Mouse (Mus musculus) mouse embryonic stem cell (cell line): ENCODE measurements at regions not wholly inside any gene's neighbourhood (a gene's known extent, or its start where the extent isn't known, plus 50 kb on each side); places are given as distances from the start of the nearest gene placed in this dataset.

Source experiments
- in situ Hi-C, 2 experiments: fragments of 300-500 bp; cut with MboI; formaldehyde crosslinking; loops; 1 replicate in 1 of 2; 3 replicates in 1 of 2; pipeline ENCODE4 v1.14.3; 2019 to 2020; ENCODE audit warnings: low sequenced_read_pairs in 2 of 2, low pct_unique_long_range_greater_than_20kb in 1 of 2, mixed read lengths in 1 of 2; ENCODE audit not compliant: unreplicated experiment in 1 of 2

- in situ Hi-C loops = no loop called here
Measured at GRCm38 (mm10) chr1:92776353-92776752, 55.1 kb upstream of the Gpc1 start.

DNA sequence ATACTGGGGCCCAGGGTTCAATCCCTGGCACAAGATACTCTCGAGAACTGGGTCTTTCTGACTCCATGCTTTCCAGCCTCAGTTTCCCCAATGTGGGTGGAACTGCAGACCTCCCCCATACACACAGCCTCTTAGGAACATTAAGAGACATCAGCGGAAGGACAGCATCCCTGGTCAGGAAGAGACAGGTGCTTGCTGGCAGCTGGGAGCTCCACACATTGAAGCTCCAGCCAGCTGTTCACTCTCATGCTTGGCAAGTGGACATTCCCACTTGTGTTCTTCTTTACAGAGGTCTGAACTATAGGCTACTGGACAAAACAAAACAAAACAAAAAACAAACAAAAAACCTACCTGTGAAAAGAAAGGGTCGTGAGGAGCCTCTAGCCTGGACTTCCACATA, 55.5 kb upstream of the Gpc1 start:
- in situ Hi-C loops = no loop called here

GRCm38 (mm10) chr1:92774743-92775692, 56.4 kb upstream of the Gpc1 start:
- in situ Hi-C loops = no loop called here

- in situ Hi-C loops = no loop called here
Measured at GRCm38 (mm10) chr1:92774006-92774405, 57.4 kb upstream of the Gpc1 start.

GRCm38 (mm10) chr1:92772784-92773113, 58.7 kb upstream of the Gpc1 start:
- in situ Hi-C loops = no loop called here

DNA sequence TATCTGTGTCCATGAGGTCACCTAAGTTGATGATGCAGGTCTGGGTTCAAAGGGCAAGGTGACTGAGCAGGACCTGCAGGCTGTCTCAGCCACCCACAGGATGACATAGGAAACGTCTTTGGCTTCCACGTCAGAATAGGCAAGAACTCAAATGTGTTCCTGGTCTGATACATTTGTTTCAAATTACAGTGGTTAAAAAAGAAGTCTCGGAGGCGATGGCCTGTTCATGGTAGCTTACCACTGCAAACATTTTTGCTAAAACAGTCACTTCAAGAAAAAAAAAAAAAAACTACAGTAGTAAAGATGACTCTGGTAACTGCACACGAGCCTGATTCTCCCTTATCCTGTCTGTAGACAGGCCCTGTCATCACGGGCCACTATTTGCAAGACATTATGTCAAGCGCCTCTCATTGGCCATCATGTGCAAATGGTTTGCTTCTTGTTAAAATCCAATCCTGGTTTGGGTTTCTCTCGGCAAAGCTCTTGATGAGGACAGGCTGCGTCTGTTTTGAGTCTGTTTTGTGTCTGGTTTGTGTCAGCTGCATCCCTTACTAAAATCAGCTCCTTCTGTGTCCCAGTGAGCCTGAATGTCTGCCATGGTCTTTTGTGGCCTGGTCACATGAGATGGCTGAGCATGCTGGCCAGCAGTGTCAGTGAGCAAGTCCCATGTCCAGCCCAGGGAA, 59.2 kb upstream of the Gpc1 start:
- in situ Hi-C loops = no loop called here

DNA sequence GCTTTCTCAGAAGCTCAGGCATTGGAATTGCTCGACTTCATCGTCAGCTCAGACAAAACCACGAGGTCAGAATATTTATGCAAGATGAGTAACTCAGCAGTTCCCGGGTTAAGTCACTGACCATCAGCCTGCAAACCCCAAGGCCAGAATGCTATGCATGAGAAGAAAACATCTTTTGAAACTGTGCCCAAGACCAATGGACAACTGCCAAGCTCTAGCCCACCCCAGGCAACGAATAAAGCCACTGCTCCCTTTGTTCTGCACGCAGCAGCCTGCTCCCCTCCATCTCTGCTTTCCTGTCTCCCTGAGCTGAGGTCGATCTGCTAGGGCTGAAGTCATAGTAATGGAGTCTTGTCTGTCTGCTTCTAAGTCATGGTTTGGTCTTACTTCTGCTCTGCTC, 61.7 kb upstream of the Gpc1 start:
- in situ Hi-C loops = no loop called here

- in situ Hi-C loops = no loop called here
Measured at GRCm38 (mm10) chr1:92769156-92769555, 62.3 kb upstream of the Gpc1 start.

DNA sequence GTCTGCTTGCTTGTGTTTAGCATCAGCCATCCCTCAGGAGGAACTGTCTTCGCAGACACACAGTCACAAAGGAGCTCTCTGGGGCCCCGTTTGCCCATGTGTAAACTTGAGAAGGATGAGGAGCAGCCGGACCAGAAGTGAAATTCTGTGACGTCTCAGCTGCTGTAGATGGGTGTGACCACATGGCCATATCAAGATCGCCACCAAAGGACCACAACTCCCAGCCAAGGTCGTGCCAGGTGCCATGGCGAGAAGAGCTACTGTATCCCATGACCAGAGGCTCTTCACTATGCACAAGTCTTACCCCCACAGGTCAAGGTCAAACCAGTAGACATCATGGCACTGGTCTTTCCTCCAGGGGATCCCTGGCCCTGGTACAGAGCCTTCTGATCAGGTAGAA, 64.9 kb upstream of the Gpc1 start:
- in situ Hi-C loops = no loop called here

DNA sequence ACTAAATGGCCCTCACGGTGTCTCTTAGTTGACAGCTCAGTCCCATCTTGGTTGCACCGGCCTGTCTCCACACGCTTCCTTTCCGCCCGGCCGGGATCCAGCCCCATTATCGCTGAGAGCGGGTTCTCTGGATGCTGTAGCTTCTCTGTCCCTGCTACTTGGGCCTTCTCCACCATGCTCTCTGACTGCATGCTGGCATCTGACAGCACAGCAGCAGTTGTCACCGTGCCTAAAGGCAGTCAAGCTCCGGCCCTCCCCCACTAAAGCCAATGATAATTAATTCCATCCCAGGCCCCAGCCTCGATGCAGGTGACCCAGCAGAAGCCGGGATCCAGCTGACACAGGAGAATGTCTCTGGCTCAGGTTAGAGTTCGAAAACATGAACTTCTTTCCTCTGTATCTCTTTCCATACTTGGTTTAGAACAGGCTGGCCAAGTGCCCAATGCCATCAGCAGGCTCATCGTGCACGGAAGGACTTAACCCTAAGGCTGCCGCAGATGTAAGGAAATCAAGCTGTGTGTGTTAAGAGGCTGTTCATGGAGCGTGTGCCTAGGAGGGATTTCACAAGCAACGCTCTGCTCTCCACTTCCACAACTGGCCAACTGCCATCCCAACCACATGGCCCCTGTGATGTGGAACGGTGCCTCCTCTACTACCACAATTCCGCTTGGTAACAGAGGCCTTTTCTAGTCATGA, 76.5 kb upstream of the Gpc1 start:
- in situ Hi-C loops = no loop called here

GRCm38 (mm10) chr1:92751700-92752136, 79.7 kb upstream of the Gpc1 start:
- in situ Hi-C loops = no loop called here

DNA sequence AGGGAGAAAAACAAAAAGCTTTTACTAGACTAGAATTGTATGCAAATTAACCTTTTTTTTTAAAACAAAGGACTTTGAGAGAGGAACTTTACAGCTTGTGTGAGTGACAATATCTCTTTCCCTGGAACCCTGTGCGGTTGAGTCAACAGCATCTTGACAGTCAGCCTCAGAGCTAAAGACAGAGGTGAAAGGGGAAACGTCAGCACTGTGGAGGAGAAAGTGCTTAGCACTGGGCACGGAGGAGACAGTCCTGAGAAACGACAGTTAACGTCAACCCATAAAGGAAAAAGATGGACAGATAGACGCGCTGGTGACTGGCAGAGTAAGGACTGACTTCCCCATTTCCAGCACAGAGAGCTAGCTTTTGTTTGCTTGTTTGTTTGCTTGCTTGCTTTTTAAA, 82.0 kb upstream of the Gpc1 start:
- in situ Hi-C loops = no loop called here

- in situ Hi-C loops = no loop called here
Measured at GRCm38 (mm10) chr1:92745284-92745683, 86.2 kb upstream of the Gpc1 start.

DNA sequence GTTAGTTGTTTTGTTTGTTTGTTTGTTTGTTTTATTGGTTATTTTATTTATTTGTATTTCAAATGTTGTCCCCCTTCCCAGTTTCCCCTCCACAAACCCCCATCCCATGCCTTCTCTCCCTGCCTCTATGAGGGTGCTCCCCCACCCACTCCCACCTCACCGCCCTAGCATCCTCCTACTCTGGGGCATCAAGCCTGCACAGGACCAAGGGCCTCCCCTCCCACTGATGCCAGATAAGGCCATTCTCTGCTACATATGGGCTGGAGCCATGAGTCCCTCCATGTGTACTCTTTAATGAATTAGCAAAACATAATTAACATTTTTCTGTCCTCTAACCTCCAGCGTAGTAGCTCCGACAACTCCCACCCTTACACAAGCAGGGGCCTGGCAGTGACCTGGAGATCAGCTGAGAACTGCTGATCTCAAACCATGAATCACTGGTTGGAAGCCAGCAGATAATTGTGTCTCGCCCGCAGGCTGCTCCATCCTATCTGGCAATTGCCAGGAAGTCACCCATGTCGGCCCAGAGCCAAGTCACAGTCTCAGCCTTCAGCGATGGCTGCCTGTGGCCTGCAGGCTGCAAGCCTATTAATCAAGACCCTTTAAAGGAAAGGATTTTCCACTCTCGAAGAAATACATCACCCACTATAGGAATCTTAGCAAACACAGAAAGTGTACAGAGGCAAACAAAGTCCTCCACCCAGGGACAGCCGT, 86.8 kb upstream of the Gpc1 start:
- in situ Hi-C loops = no loop called here

DNA sequence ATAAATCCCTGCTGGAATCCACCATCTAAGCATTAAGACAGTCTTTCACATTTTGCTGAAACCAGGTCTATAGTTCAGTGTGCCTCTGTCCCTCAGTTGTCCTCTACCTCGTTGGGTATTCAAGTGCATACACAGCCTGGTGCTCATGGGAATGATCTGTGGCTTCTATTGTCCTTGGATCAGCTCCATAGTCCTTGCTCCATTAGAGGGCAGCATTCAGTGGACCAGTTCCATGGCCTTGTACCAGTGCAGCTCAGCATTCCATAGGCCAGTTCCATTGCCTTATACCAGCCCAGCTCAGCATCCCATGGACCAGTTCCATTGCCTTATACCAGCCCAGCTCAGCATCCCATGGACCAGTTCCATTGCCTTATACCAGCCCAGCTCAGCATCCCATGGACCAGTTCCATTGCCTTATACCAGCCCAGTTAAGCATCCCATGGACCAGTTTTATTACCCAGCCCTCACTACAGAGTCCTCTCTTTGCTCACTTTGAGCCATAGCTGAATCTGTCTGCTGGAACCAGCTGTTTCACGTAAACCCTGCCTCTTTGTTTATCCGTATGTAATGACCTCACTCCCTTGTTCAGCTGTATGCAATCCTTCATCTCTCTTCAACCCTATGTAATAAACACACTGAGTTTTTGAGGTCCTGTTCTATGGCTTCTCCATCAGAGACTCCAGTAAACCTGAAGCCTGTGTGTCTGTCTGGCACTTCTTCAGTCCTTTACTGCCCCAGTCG, 88.4 kb upstream of the Gpc1 start:
- in situ Hi-C loops = no loop called here

GRCm38 (mm10) chr1:92742300-92742699, 89.1 kb upstream of the Gpc1 start:
- in situ Hi-C loops = no loop called here

DNA sequence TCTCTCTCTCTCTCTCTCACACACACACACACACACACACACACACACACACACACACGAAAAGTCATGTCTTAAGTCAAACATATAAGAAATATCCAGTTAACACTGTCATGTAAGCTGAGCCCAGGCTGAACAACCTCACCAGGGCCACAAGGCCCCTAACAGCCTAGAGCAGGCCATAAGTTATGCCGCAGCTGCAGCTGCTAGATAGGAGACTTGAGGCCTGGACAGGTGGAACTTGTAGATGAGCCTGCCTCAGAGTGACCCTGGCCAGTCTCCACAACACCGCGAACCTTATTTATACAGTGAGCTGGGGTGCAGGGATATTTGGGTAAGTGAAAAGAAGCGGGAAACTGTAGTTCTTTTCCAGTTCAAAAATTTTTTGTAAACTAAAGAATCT, 90.4 kb upstream of the Gpc1 start:
- in situ Hi-C loops = no loop called here

- in situ Hi-C loops = no loop called here
Measured at GRCm38 (mm10) chr1:92737600-92738197, 89.1 kb upstream of the Otos start.
